Mouse (Mus musculus) ES-E14 (cell line): ENCODE measurements around the gene Tepsin.

Source experiments
- CHD2 ChIP-seq: IDR thresholded peaks from 2 replicates; pipeline ENCODE4 v1.6.1; 2014; ENCODE audit warnings: mild to moderate bottlenecking, low read depth, low read length, inconsistent platforms
- MAFK ChIP-seq: IDR thresholded peaks from 2 replicates; pipeline ENCODE4 v1.6.1; 2014; ENCODE audit warnings: mild to moderate bottlenecking, low read depth, low read length, inconsistent platforms; ENCODE audit not compliant: insufficient read depth
- ZC3H11A ChIP-seq: IDR thresholded peaks from 2 replicates; pipeline ENCODE4 v1.6.1; 2012; ENCODE audit warnings: low read depth, mild to moderate bottlenecking, inconsistent platforms, low read length, borderline replicate concordance
- ZNF384 ChIP-seq: IDR thresholded peaks from 2 replicates; pipeline ENCODE4 v1.6.1; 2012; ENCODE audit warnings: low read depth, low read length, inconsistent platforms

GRCm38 (mm10) chr11:120071731-120072320 lies 26.7 kb downstream of the Tepsin start:
- TF ChIP-seq ZNF384 (no peak), CHD2 (no peak), ZC3H11A (no peak), MAFK (no peak)
